Mouse (Mus musculus) spleen, adult 2 months (tissue): ENCODE measurements around the gene Fbxw27.
"Not testable (repeated sequence)": the region's sequence is repeated elsewhere in the genome, so short reads cannot be mapped to it uniquely, and the experiment has no call there.

ENCODE experiments used
- CTCF ChIP-seq: fragments of 200-500 bp; IDR thresholded peaks from 2 replicates; pipeline ENCODE4 v1.5.1; 2011; ENCODE audit warnings: mild to moderate bottlenecking, inconsistent platforms; ENCODE audit not compliant: insufficient read depth, insufficient read length, insufficient replicate concordance; ENCODE audit errors: extremely low read depth
- POLR2A ChIP-seq: fragments of 200-500 bp; IDR thresholded peaks from 2 replicates; pipeline ENCODE4 v1.6.1; 2011; ENCODE audit warnings: low read depth, low read length, inconsistent platforms

DNA sequence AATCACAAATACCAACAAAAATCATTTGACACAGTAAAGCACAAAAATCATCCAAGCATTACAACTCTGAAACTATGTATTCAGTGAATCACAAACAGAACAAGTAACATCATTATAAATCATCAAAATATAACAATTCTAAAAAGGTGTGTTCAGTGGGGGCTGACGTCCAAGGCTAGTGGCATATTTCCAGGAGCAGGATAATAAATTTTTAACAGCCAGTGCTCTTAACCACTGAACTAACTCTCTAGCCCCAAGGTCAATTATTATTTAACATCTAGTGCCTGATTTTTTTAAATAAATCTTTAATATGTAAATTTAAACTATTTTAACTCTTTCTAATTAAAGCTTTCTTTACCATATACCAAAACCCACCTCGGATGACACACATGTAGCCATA is 15.1 kb upstream of the Fbxw27 start:
- TF ChIP-seq POLR2A, CTCF: not testable (repeated sequence)
